Mouse (Mus musculus) kidney, embryonic 14.5 days (tissue): ENCODE results near the gene Rprd1b. TPM values are rescaled to one million over a fixed set of nuclear protein-coding genes. Genes with fewer than 3 reads are reported as not detected.

Source experiments
- ATAC-seq: fragments of 200-750 bp; cut with Nextera tagmentation; 2 replicates; pipeline ENCODE4 v1.8.0; 2017; ENCODE audit warnings: moderate number of reproducible peaks, mild to moderate bottlenecking, moderate TSS enrichment, moderate library complexity; ENCODE audit not compliant: low FRiP score, low TSS enrichment
- H3K27ac ChIP-seq: fragments of 300-500 bp; sonication (generic); 2 replicates; pipeline ENCODE4 v1.5.1; 2014; ENCODE audit warnings: low read depth, mild to moderate bottlenecking, low read length, moderate library complexity, mixed read lengths
- H3K27me3 ChIP-seq: fragments of 300-500 bp; sonication (generic); 2 replicates; pipeline ENCODE4 v1.6.1; 2014; ENCODE audit warnings: mild to moderate bottlenecking, low read length; ENCODE audit not compliant: control insufficient read depth, insufficient read depth
- H3K36me3 ChIP-seq: fragments of 300-500 bp; sonication (generic); 2 replicates; pipeline ENCODE4 v1.6.1; 2014; ENCODE audit warnings: low read length, mixed read lengths; ENCODE audit not compliant: control insufficient read depth, insufficient read depth
- H3K4me1 ChIP-seq: fragments of 300-500 bp; sonication (generic); 2 replicates; pipeline ENCODE4 v1.6.1; 2014; ENCODE audit warnings: low read length, mixed read lengths; ENCODE audit not compliant: control insufficient read depth, insufficient read depth
- H3K4me2 ChIP-seq: fragments of 300-500 bp; sonication (generic); replicated peaks from 2 replicates; pipeline ENCODE4 v1.6.1; 2014; ENCODE audit warnings: low read depth, mild to moderate bottlenecking, low read length
- H3K4me3 ChIP-seq: fragments of 300-500 bp; sonication (generic); 2 replicates; pipeline ENCODE4 v1.5.1; 2014; ENCODE audit warnings: mild to moderate bottlenecking, low read length
- H3K9ac ChIP-seq: fragments of 300-500 bp; sonication (generic); 2 replicates; pipeline ENCODE4 v1.6.1; 2014; ENCODE audit warnings: low read depth, mild to moderate bottlenecking, low read length, moderate library complexity
- H3K9me3 ChIP-seq: fragments of 300-500 bp; sonication (generic); 2 replicates; pipeline ENCODE4 v1.6.1; 2016; ENCODE audit warnings: low read length; ENCODE audit not compliant: control insufficient read depth
- WGBS: fragments of 180-500 bp; shearing (Covaris S2); extraction: QIAGEN DNeasy Blood & Tissue Kit; methylation state at CpG from one replicate; pipeline ENCODE4 v1.1.7; 2014; 5-methylcytosine and 5-hydroxymethylcytosine counted together
- polyA plus RNA-seq: library from polyadenylated mRNA; unstranded; fragments of >200 nt; fragmentation: Nextera tagmentation; extraction: Ambion mirVana; gene quantifications from 2 replicates; pipeline ENCODE4 v1.2.1, GENCODE M21; 2014

The Rprd1b gene
- polyA plus RNA-seq, 1 experiment from 2014 or later: 53.3 TPM

GRCm38 (mm10) chr2:158115838-158116453 is 87.6 kb downstream of the Rprd1b start:
- H3K9me3 ChIP-seq: no peaks in the 10 kb centered on the region
- no peak overlapping the region for H3K27ac ChIP-seq
- H3K4me1 ChIP-seq: peaks cover 19% of the 10 kb centered on the region
- no peak overlapping the region for H3K4me3 ChIP-seq
- no peak for ATAC-seq
- H3K36me3 ChIP-seq: peaks cover 10% of the 10 kb centered on the region
- H3K4me2 ChIP-seq: no peak overlapping the region
- WGBS: 94% methylated on average over 3 of the region's 3 CpGs
- no peaks in the 10 kb centered on the region for H3K27me3 ChIP-seq
- H3K9ac ChIP-seq: no peak overlapping the region

GRCm38 (mm10) chr2:158116653-158117052 is 88.4 kb downstream of the Rprd1b start:
- Histone ChIP-seq H3K27me3 (no peaks in the 10 kb centered on the region), H3K4me3 (no peak overlapping the region), H3K9me3 (no peaks in the 10 kb centered on the region), H3K36me3 (peaks cover 10% of the 10 kb centered on the region), H3K9ac (no peak overlapping the region), H3K27ac (no peak overlapping the region), H3K4me1 (peaks cover 23% of the 10 kb centered on the region), H3K4me2 (no peak overlapping the region)
- 45% methylated on average over 6 of the region's 6 CpGs for WGBS
- no peak for ATAC-seq

GRCm38 (mm10) chr2:158119145-158119544 is 90.8 kb downstream of the Rprd1b start:
- no peak overlapping the region for H3K9ac ChIP-seq
- 83% methylated on average over 4 of the region's 4 CpGs for WGBS
- peaks cover 18% of the 10 kb centered on the region for H3K4me1 ChIP-seq
- H3K27ac ChIP-seq: no peak overlapping the region
- H3K4me3 ChIP-seq: no peak overlapping the region
- no peak overlapping the region for H3K4me2 ChIP-seq
- H3K36me3 ChIP-seq: peaks cover 10% of the 10 kb centered on the region
- no peak for ATAC-seq
- H3K27me3 ChIP-seq: no peaks in the 10 kb centered on the region
- no peaks in the 10 kb centered on the region for H3K9me3 ChIP-seq

GRCm38 (mm10) chr2:158120211-158120610 is 91.9 kb downstream of the Rprd1b start:
- Histone ChIP-seq H3K27ac (no peak overlapping the region), H3K4me1 (peaks cover 9% of the 10 kb centered on the region; the same call in 1 of the 2 replicates), H3K4me2 (no peak overlapping the region), H3K4me3 (no peak overlapping the region), H3K9ac (no peak overlapping the region), H3K27me3 (no peaks in the 10 kb centered on the region), H3K36me3 (peaks cover 13% of the 10 kb centered on the region), H3K9me3 (no peaks in the 10 kb centered on the region)
- WGBS: 83% methylated on average over 8 of the region's 8 CpGs
- no peak for ATAC-seq

- WGBS: 96% methylated on average over 3 of the region's 3 CpGs
- H3K27me3 ChIP-seq: no peaks in the 10 kb centered on the region
- no peak overlapping the region for H3K4me2 ChIP-seq
- H3K4me3 ChIP-seq: no peak overlapping the region
- H3K9me3 ChIP-seq: no peaks in the 10 kb centered on the region
- no peak for ATAC-seq
- H3K4me1 ChIP-seq: peaks cover 9% of the 10 kb centered on the region; the same call in 1 of the 2 replicates
- H3K9ac ChIP-seq: no peak overlapping the region
- peaks cover 13% of the 10 kb centered on the region for H3K36me3 ChIP-seq
- H3K27ac ChIP-seq: no peak overlapping the region
Measured at GRCm38 (mm10) chr2:158120868-158121267, 92.6 kb downstream of the Rprd1b start.

- peak overlapping the region; percentile 31; the same call in 1 of the 2 replicates for H3K9ac ChIP-seq
- 56% methylated on average over 12 of the region's 12 CpGs for WGBS
- H3K4me2 ChIP-seq: no peak overlapping the region
- H3K27ac ChIP-seq: peak overlapping the region; percentile 51; the same call in 1 of the 2 replicates
- no peaks in the 10 kb centered on the region for H3K9me3 ChIP-seq
- peak; percentile 13; the same call in 1 of the 2 replicates for ATAC-seq
- no peak overlapping the region for H3K4me3 ChIP-seq
- peaks cover 13% of the 10 kb centered on the region for H3K36me3 ChIP-seq
- peaks cover 9% of the 10 kb centered on the region; the same call in 1 of the 2 replicates for H3K4me1 ChIP-seq
- no peaks in the 10 kb centered on the region for H3K27me3 ChIP-seq
Measured at GRCm38 (mm10) chr2:158121645-158122326, 93.5 kb downstream of the Rprd1b start.

- Histone ChIP-seq H3K4me3 (no peak overlapping the region), H3K36me3 (peaks cover 11% of the 10 kb centered on the region), H3K4me1 (peaks cover 9% of the 10 kb centered on the region; the same call in 1 of the 2 replicates), H3K27me3 (no peaks in the 10 kb centered on the region), H3K9me3 (no peaks in the 10 kb centered on the region), H3K27ac (no peak overlapping the region), H3K4me2 (no peak overlapping the region), H3K9ac (no peak overlapping the region)
- no peak for ATAC-seq
- WGBS: 86% methylated on average over 6 of the region's 6 CpGs
Measured at GRCm38 (mm10) chr2:158122814-158123213, 94.5 kb downstream of the Rprd1b start.

- 85% methylated on average over 6 of the region's 6 CpGs for WGBS
- H3K9me3 ChIP-seq: no peaks in the 10 kb centered on the region
- no peaks in the 10 kb centered on the region for H3K27me3 ChIP-seq
- H3K36me3 ChIP-seq: peaks cover 6% of the 10 kb centered on the region; the same call in 1 of the 2 replicates
- H3K4me3 ChIP-seq: no peak overlapping the region
- no peak overlapping the region for H3K9ac ChIP-seq
- peaks cover 13% of the 10 kb centered on the region for H3K4me1 ChIP-seq
- ATAC-seq: no peak
- H3K4me2 ChIP-seq: no peak overlapping the region
- no peak overlapping the region for H3K27ac ChIP-seq
Measured at GRCm38 (mm10) chr2:158127245-158127644, 98.9 kb downstream of the Rprd1b start.

GRCm38 (mm10) chr2:158127872-158128271 is 99.6 kb downstream of the Rprd1b start:
- Histone ChIP-seq H3K9me3 (no peaks in the 10 kb centered on the region), H3K36me3 (peaks cover 6% of the 10 kb centered on the region; the same call in 1 of the 2 replicates), H3K27me3 (no peaks in the 10 kb centered on the region), H3K4me1 (peaks cover 12% of the 10 kb centered on the region), H3K4me2 (no peak overlapping the region), H3K9ac (no peak overlapping the region), H3K4me3 (no peak overlapping the region), H3K27ac (no peak overlapping the region)
- ATAC-seq: no peak
- 87% methylated on average over 7 of the region's 7 CpGs for whole genome bisulfite sequencing
